Mouse (Mus musculus) adrenal gland, postnatal 36 days (tissue): Measurements from ENCODE around the gene Nup155. TPM values are rescaled to one million over a fixed set of nuclear protein-coding genes. Genes with fewer than 3 reads are reported as not detected.

Source experiments
- DNase-seq, 2 experiments: peaks; one replicate each; pipeline ENCODE4 v3.0.0; 2021; ENCODE audit warnings: mixed read lengths in 1 of 2
- total RNA-seq, 2 experiments: library from RNA; stranded (reverse); gene quantifications; 2 replicates each; pipeline ENCODE4 v1.2.3; 2021

The Nup155 gene
- total RNA-seq, 2 experiments from 2014 or later = 18.9 to 19.3 TPM

DNA sequence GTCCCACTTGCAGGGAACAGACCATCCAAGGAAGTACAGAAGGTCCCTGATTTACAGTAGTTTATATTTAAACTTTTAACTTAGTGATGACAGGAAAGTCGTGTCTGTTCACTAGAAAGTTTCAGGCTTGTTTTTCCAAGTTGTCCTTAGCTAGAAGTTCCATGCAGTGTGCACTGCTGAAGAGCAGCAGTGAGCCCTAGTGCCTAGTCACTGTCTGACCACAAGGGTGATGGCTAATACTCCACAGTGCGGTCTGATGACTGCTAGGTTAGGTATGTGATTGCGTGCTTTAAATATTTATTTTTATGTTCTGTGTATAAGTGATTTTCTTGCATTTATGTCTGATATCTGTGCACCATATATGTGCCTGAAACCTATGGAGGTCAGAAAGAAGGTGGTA is 81.4 kb downstream of the Nup155 start:
- DNase-seq = no peak

- no peak for DNase-seq
These were observed 91.2 kb downstream of the Nup155 start for GRCm38 (mm10) chr15:8200317-8200716.

DNA sequence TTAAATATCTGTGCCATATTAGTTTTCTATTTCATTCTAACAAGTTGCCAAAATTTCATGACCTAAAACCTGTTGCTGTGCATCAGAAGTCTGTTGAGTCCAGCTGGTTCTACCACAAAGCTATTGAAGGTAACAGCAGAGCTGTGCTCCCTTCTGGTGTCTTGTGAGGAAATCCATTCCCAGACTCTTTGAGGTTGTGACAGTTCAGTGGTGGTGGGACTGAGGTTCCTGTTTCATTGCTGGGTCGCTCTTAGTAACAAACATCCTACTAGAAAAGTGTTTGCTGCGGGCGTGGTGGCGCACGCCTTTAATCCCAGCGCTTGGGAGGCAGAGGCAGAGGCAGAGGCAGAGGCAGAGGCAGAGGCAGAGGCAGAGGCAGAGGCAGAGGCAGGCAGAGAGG is 99.3 kb downstream of the Nup155 start:
- DNase-seq = no peak

Other genes with a start within 250 kb of the Nup155 start
- 10 to 100 TPM; 28.0 to 34.8 TPM for gene Wdr70, start 10.1 kb upstream of the Nup155 start, total RNA-seq
- 1 to 10 TPM; 8.6 to 9.9 TPM for gene Cplane1, start 59.8 kb downstream of the Nup155 start, total RNA-seq